Mouse (Mus musculus) embryonic facial prominence, embryonic 13.5 days (tissue): ENCODE results near the gene Sh3pxd2b. TPM values are rescaled to one million over a fixed set of nuclear protein-coding genes. Genes with fewer than 3 reads are reported as not detected.

Experiments used
- ATAC-seq: fragments of 200-750 bp; cut with Nextera tagmentation; 2 replicates; pipeline ENCODE4 v1.8.0; 2017; ENCODE audit warnings: low read depth; ENCODE audit not compliant: insufficient number of reproducible peaks, insufficient read depth, low FRiP score, low TSS enrichment
- H3K27ac ChIP-seq: fragments of 300-500 bp; sonication (generic); 2 replicates; pipeline ENCODE4 v1.5.1; 2015; ENCODE audit warnings: moderate library complexity, mild to moderate bottlenecking, inconsistent platforms
- H3K27me3 ChIP-seq: fragments of 300-500 bp; sonication (generic); 2 replicates; pipeline ENCODE4 v1.6.1; 2015; ENCODE audit warnings: mild to moderate bottlenecking, inconsistent platforms
- H3K36me3 ChIP-seq: fragments of 300-500 bp; sonication (generic); 2 replicates; pipeline ENCODE4 v1.6.1; 2015; ENCODE audit warnings: mild to moderate bottlenecking, inconsistent platforms
- H3K4me1 ChIP-seq: fragments of 300-500 bp; sonication (generic); 2 replicates; pipeline ENCODE4 v1.6.1; 2015; ENCODE audit warnings: inconsistent platforms
- H3K4me2 ChIP-seq: fragments of 300-500 bp; sonication (generic); 2 replicates; pipeline ENCODE4 v1.6.1; 2015; ENCODE audit warnings: moderate library complexity, mild to moderate bottlenecking, inconsistent platforms
- H3K4me3 ChIP-seq: fragments of 300-500 bp; sonication (generic); 2 replicates; pipeline ENCODE4 v1.5.1; 2015; ENCODE audit warnings: mild to moderate bottlenecking, inconsistent platforms
- H3K9ac ChIP-seq: fragments of 300-500 bp; sonication (generic); 2 replicates; pipeline ENCODE4 v1.6.1; 2015; ENCODE audit warnings: mild to moderate bottlenecking, inconsistent platforms
- H3K9me3 ChIP-seq: fragments of 300-500 bp; sonication (generic); 2 replicates; pipeline ENCODE4 v1.6.1; 2016; ENCODE audit warnings: inconsistent platforms
- WGBS: fragments of 180-500 bp; shearing (Covaris S2); methylation state at CpG from one replicate; pipeline ENCODE4 v1.1.7; 2015; ENCODE audit warnings: mixed read lengths; 5-methylcytosine and 5-hydroxymethylcytosine counted together
- polyA plus RNA-seq: library from polyadenylated mRNA; unstranded; fragments of >200 nt; fragmentation: Nextera tagmentation; extraction: Ambion mirVana; gene quantifications from 2 replicates; pipeline ENCODE4 v1.2.1, GENCODE M21; 2015

Sh3pxd2b gene
- polyA plus RNA-seq, 1 experiment from 2014 or later = 29.4 TPM

- Histone ChIP-seq H3K4me2 (no peak overlapping the region), H3K9ac (no peak overlapping the region), H3K4me3 (no peak overlapping the region), H3K36me3 (peaks cover 85% of the 10 kb centered on the region), H3K4me1 (peaks cover 6% of the 10 kb centered on the region; the same call in 1 of the 2 replicates), H3K9me3 (no peaks in the 10 kb centered on the region), H3K27me3 (no peaks in the 10 kb centered on the region), H3K27ac (no peak overlapping the region)
- WGBS = 81% methylated on average over 3 of the region's 3 CpGs
- ATAC-seq = no peak
Measured at GRCm38 (mm10) chr11:32407863-32408262, 60.2 kb downstream of the Sh3pxd2b start.

- ATAC-seq = no peak
- H3K36me3 ChIP-seq = peaks cover 85% of the 10 kb centered on the region
- no peaks in the 10 kb centered on the region for H3K27me3 ChIP-seq
- H3K4me2 ChIP-seq = no peak overlapping the region
- H3K4me1 ChIP-seq = peaks cover 6% of the 10 kb centered on the region; the same call in 1 of the 2 replicates
- no peak overlapping the region for H3K27ac ChIP-seq
- no peaks in the 10 kb centered on the region for H3K9me3 ChIP-seq
- H3K4me3 ChIP-seq = no peak overlapping the region
- H3K9ac ChIP-seq = no peak overlapping the region
Measured at GRCm38 (mm10) chr11:32409052-32409451, 61.4 kb downstream of the Sh3pxd2b start.

GRCm38 (mm10) chr11:32409823-32410562 is 62.4 kb downstream of the Sh3pxd2b start:
- 85% methylated on average over 11 of the region's 11 CpGs for WGBS
- peaks cover 85% of the 10 kb centered on the region for H3K36me3 ChIP-seq
- no peaks in the 10 kb centered on the region for H3K9me3 ChIP-seq

GRCm38 (mm10) chr11:32420001-32420400 is 72.4 kb downstream of the Sh3pxd2b start:
- Histone ChIP-seq H3K27me3 (no peaks in the 10 kb centered on the region), H3K27ac (no peak overlapping the region)
- WGBS = 80% methylated on average over 5 of the region's 5 CpGs

More at GRCm38 (mm10) chr11:32409823-32410562, 62.4 kb downstream of the Sh3pxd2b start:
- Histone ChIP-seq H3K27ac (no peak overlapping the region), H3K4me1 (peaks cover 6% of the 10 kb centered on the region; the same call in 1 of the 2 replicates), H3K27me3 (no peaks in the 10 kb centered on the region), H3K4me2 (no peak overlapping the region), H3K9ac (no peak overlapping the region), H3K4me3 (no peak overlapping the region)
- no peak for ATAC-seq

GRCm38 (mm10) chr11:32423311-32423710 is 75.7 kb downstream of the Sh3pxd2b start:
- H3K9me3 ChIP-seq = no peaks in the 10 kb centered on the region
- peaks cover 77% of the 10 kb centered on the region for H3K36me3 ChIP-seq
- no peaks in the 10 kb centered on the region for H3K27me3 ChIP-seq
- H3K27ac ChIP-seq = no peak overlapping the region
- H3K4me1 ChIP-seq = peaks cover 6% of the 10 kb centered on the region; the same call in 1 of the 2 replicates
- no peak overlapping the region for H3K4me3 ChIP-seq
- no peak overlapping the region for H3K9ac ChIP-seq
- WGBS = 82% methylated on average over 12 of the region's 12 CpGs
- no peak overlapping the region for H3K4me2 ChIP-seq
- ATAC-seq = no peak

More at GRCm38 (mm10) chr11:32420001-32420400, 72.4 kb downstream of the Sh3pxd2b start:
- Histone ChIP-seq H3K4me1 (peaks cover 6% of the 10 kb centered on the region; the same call in 1 of the 2 replicates), H3K36me3 (peaks cover 96% of the 10 kb centered on the region), H3K9ac (no peak overlapping the region), H3K9me3 (no peaks in the 10 kb centered on the region), H3K4me3 (no peak overlapping the region), H3K4me2 (no peak overlapping the region)
- no peak for ATAC-seq

- Histone ChIP-seq H3K27ac (no peak overlapping the region), H3K4me1 (peaks cover 6% of the 10 kb centered on the region; the same call in 1 of the 2 replicates), H3K27me3 (no peaks in the 10 kb centered on the region), H3K9ac (no peak overlapping the region), H3K4me3 (no peak overlapping the region), H3K36me3 (peaks cover 68% of the 10 kb centered on the region), H3K9me3 (no peaks in the 10 kb centered on the region), H3K4me2 (no peak overlapping the region)
- ATAC-seq = no peak
- WGBS = 86% methylated on average over 4 of the region's 4 CpGs
Measured at GRCm38 (mm10) chr11:32424600-32424999, 77.0 kb downstream of the Sh3pxd2b start.

- WGBS = 71% methylated on average over 10 of the region's 10 CpGs
- no peak overlapping the region for H3K4me2 ChIP-seq
- no peak overlapping the region for H3K4me3 ChIP-seq
- H3K27me3 ChIP-seq = no peaks in the 10 kb centered on the region
- no peak overlapping the region for H3K27ac ChIP-seq
- no peak overlapping the region for H3K9ac ChIP-seq
- no peak for ATAC-seq
- H3K4me1 ChIP-seq = peaks cover 6% of the 10 kb centered on the region; the same call in 1 of the 2 replicates
- no peaks in the 10 kb centered on the region for H3K9me3 ChIP-seq
- H3K36me3 ChIP-seq = peaks cover 62% of the 10 kb centered on the region
Measured at GRCm38 (mm10) chr11:32425043-32425658, 77.5 kb downstream of the Sh3pxd2b start.

GRCm38 (mm10) chr11:32427537-32427936 is 79.9 kb downstream of the Sh3pxd2b start:
- Histone ChIP-seq H3K27ac (no peak overlapping the region), H3K9me3 (no peaks in the 10 kb centered on the region), H3K4me3 (no peak overlapping the region), H3K4me2 (no peak overlapping the region), H3K27me3 (no peaks in the 10 kb centered on the region), H3K36me3 (peaks cover 39% of the 10 kb centered on the region), H3K9ac (no peak overlapping the region), H3K4me1 (peaks cover 8% of the 10 kb centered on the region)
- 85% methylated on average over 7 of the region's 7 CpGs for WGBS
- no peak for ATAC-seq

- no peaks in the 10 kb centered on the region for H3K27me3 ChIP-seq
- H3K4me1 ChIP-seq = peaks cover 16% of the 10 kb centered on the region
- H3K4me2 ChIP-seq = no peak overlapping the region
- no peaks in the 10 kb centered on the region for H3K36me3 ChIP-seq
- 45% methylated on average over 6 of the region's 6 CpGs for WGBS
- no peaks in the 10 kb centered on the region for H3K9me3 ChIP-seq
- peak; percentile 90 for ATAC-seq
- H3K4me3 ChIP-seq = no peak overlapping the region
- no peak overlapping the region for H3K9ac ChIP-seq
- H3K27ac ChIP-seq = peak overlapping the region; percentile 82
Measured at GRCm38 (mm10) chr11:32435410-32436060, 87.9 kb downstream of the Sh3pxd2b start.

GRCm38 (mm10) chr11:32442576-32442975 is 95.0 kb downstream of the Sh3pxd2b start:
- H3K9me3 ChIP-seq = no peaks in the 10 kb centered on the region
- H3K27ac ChIP-seq = no peak overlapping the region
- no peak overlapping the region for H3K9ac ChIP-seq
- no peak overlapping the region for H3K4me2 ChIP-seq
- no peaks in the 10 kb centered on the region for H3K36me3 ChIP-seq
- WGBS = 76% methylated on average over 3 of the region's 3 CpGs
- no peak for ATAC-seq
- H3K4me3 ChIP-seq = no peak overlapping the region
- H3K27me3 ChIP-seq = no peaks in the 10 kb centered on the region
- no peaks in the 10 kb centered on the region for H3K4me1 ChIP-seq

GRCm38 (mm10) chr11:32444266-32444665 is 96.6 kb downstream of the Sh3pxd2b start:
- no peak overlapping the region for H3K4me3 ChIP-seq
- 16% methylated on average over 1 of the region's 1 CpGs for WGBS
- H3K9me3 ChIP-seq = no peaks in the 10 kb centered on the region
- no peaks in the 10 kb centered on the region for H3K36me3 ChIP-seq
- no peak overlapping the region for H3K4me2 ChIP-seq
- no peak overlapping the region for H3K27ac ChIP-seq
- ATAC-seq = no peak
- no peaks in the 10 kb centered on the region for H3K4me1 ChIP-seq
- no peaks in the 10 kb centered on the region for H3K27me3 ChIP-seq
- H3K9ac ChIP-seq = no peak overlapping the region
